25 mouse cellular contexts compared by ENCODE assay signal in genomic region chr13:51747069-51747468, GRCm38 (mm10). TPM values are rescaled to one million over a fixed set of nuclear protein-coding genes. Genes with fewer than 3 reads are reported as not detected.
DNase-seq lines count a peak whose midpoint lies in the region; ATAC-seq and TF ChIP-seq lines count a peak whose summit lies in the region.
"Had no signal": no experiment of that assay in that cellular context is flagged by ENCODE, and none has a peak within 500 bp of the region (broad histone marks: within the 10 kb centered on the region; RNA-seq: fewer than 3 reads in every experiment).

No protein-coding gene starts in this region.

- TF ChIP-seq RAD21 in CH12.LX (IDR thresholded peaks at IDR 0.05; ENCODE audit: low read depth, low read length), result no peak; the same call in 1 of the 2 replicates

- no peaks in the 10 kb centered on the region for H3K36me3 ChIP-seq in limb, embryonic 15.5 days
- no peaks in the 10 kb centered on the region for H3K36me3 ChIP-seq in limb, embryonic 10.5 days
- H3K36me3 ChIP-seq in CH12.LX (replicated peaks in 1 of 2; ENCODE audit: control insufficient read depth in 1 of 2, insufficient read depth in 1 of 2, low read length in 1 of 2), result peaks cover 0 to 39% of the 10 kb centered on the region in 2 experiments
- H3K36me3 ChIP-seq in embryonic facial prominence, embryonic 15.5 days, result no peaks in the 10 kb centered on the region
- no peaks in the 10 kb centered on the region for H3K36me3 ChIP-seq in small intestine, adult 2 months (ENCODE audit: control insufficient read depth, insufficient read depth, low read length)
- no peaks in the 10 kb centered on the region for H3K36me3 ChIP-seq in hindbrain, embryonic 11.5 days (ENCODE audit: control insufficient read depth, insufficient read depth, low read length)
- H3K36me3 ChIP-seq: hindbrain, embryonic 10.5 days; limb, embryonic 13.5 days; neural tube, embryonic 12.5 days had no signal

- no peak overlapping the region for H3K9ac ChIP-seq in limb, embryonic 15.5 days
- H3K9ac ChIP-seq in CH12.LX (ENCODE audit: insufficient read depth, low read depth), result peak overlapping the region; percentile 68
- no peak overlapping the region for H3K9ac ChIP-seq in embryonic facial prominence, embryonic 15.5 days
- H3K9ac ChIP-seq in hindbrain, embryonic 11.5 days (ENCODE audit: low read depth, low read length), result no peak overlapping the region
- H3K9ac ChIP-seq: limb, embryonic 13.5 days; lung, embryonic 14.5 days; neural tube, embryonic 12.5 days had no signal

- DNase-seq in limb, embryonic 10.5 days (ENCODE audit: low spot score), result no peak
- no peak for DNase-seq in CH12.LX (ENCODE audit: extremely low read depth)
- DNase-seq in retina, postnatal 1 day, result no peak
- DNase-seq in hindbrain, embryonic 11.5 days (ENCODE audit: low spot score), result no peak
- DNase-seq: adrenal gland, postnatal 14 days; B cell, adult 2 months; cerebellum, adult 9-10 months; heart, postnatal 10 days; kidney, adult 9 months; kidney, postnatal 14 days; layer of hippocampus, postnatal 36 days; lung, embryonic 14.5 days; midbrain, embryonic 14.5 days; right cerebral cortex, postnatal 25 days had no signal

- dilution Hi-C loops in CH12.LX (cut with MboI; ENCODE audit: extremely low pct_ligation_motif_present, extremely low pct_unique_long_range_greater_than_20kb, low sequenced_read_pairs), result no loop called here

- no peak overlapping the region for H3K4me3 ChIP-seq in limb, embryonic 15.5 days
- H3K4me3 ChIP-seq in limb, embryonic 10.5 days, result no peak overlapping the region
- H3K4me3 ChIP-seq in CH12.LX (replicated peaks in 1 of 3; ENCODE audit: low read depth in 2 of 3, low read length in 2 of 3, poor library complexity in 1 of 3), result peak overlapping the region; percentile 33 to 56 (median 53)
- H3K4me3 ChIP-seq in embryonic facial prominence, embryonic 15.5 days (replicated peaks), result no peak overlapping the region
- H3K4me3 ChIP-seq in small intestine, adult 2 months (ENCODE audit: low read depth, low read length), result peak overlapping the region; percentile 10; the same call in 1 of the 2 replicates
- no peak overlapping the region for H3K4me3 ChIP-seq in hindbrain, embryonic 11.5 days (ENCODE audit: low read depth, low read length)
- H3K4me3 ChIP-seq: hindbrain, embryonic 10.5 days; layer of hippocampus, adult 2 months; limb, embryonic 13.5 days; neural tube, embryonic 12.5 days had no signal

- peaks cover 35% of the 10 kb centered on the region for H3K4me1 ChIP-seq in limb, embryonic 15.5 days
- H3K4me1 ChIP-seq in limb, embryonic 10.5 days, result peaks cover 34% of the 10 kb centered on the region
- H3K4me1 ChIP-seq in CH12.LX (ENCODE audit: control insufficient read depth in 1 of 2, insufficient read depth in 2 of 2), result peaks cover 59 to 95% of the 10 kb centered on the region in 2 experiments
- peaks cover 56% of the 10 kb centered on the region for H3K4me1 ChIP-seq in embryonic facial prominence, embryonic 15.5 days
- peaks cover 13% of the 10 kb centered on the region for H3K4me1 ChIP-seq in small intestine, adult 2 months (ENCODE audit: control insufficient read depth, insufficient read depth, insufficient read length, low read length)
- no peaks in the 10 kb centered on the region for H3K4me1 ChIP-seq in hindbrain, embryonic 11.5 days (replicated peaks; ENCODE audit: control insufficient read depth, insufficient read depth, low read length)

- peaks cover 7% of the 10 kb centered on the region; the same call in 1 of the 2 replicates for H3K79me2 ChIP-seq in CH12.LX (replicated peaks; ENCODE audit: control insufficient read depth, extremely low read depth, insufficient read depth, poor library complexity, severe bottlenecking)

- peak overlapping the region; percentile 38; the same call in 1 of the 2 replicates for H3K27ac ChIP-seq in limb, embryonic 15.5 days
- no peak overlapping the region for H3K27ac ChIP-seq in limb, embryonic 10.5 days
- H3K27ac ChIP-seq in CH12.LX (ENCODE audit: insufficient read depth, low read depth), result peak overlapping the region; percentile 90
- peak overlapping the region; percentile 78; the same call in 1 of the 2 replicates for H3K27ac ChIP-seq in embryonic facial prominence, embryonic 15.5 days (replicated peaks)
- H3K27ac ChIP-seq in small intestine, adult 2 months (ENCODE audit: insufficient read depth, low read depth, low read length), result no peak overlapping the region
- H3K27ac ChIP-seq in hindbrain, embryonic 11.5 days (ENCODE audit: low read depth, low read length), result no peak overlapping the region
- H3K27ac ChIP-seq: hindbrain, embryonic 10.5 days; hindbrain, postnatal 0 days; layer of hippocampus, adult 2 months; limb, embryonic 13.5 days; neural tube, embryonic 12.5 days had no signal

- in situ Hi-C loops in CH12.LX (cut with MboI; ENCODE audit: low pct_ligation_motif_present, low pct_unique_long_range_greater_than_20kb, low sequenced_read_pairs), result no loop called here

- no peaks in the 10 kb centered on the region for H3K9me3 ChIP-seq in limb, embryonic 15.5 days
- H3K9me3 ChIP-seq in limb, embryonic 10.5 days (replicated peaks), result no peaks in the 10 kb centered on the region
- H3K9me3 ChIP-seq in CH12.LX (replicated peaks; ENCODE audit: low read length), result peaks cover 6% of the 10 kb centered on the region
- no peaks in the 10 kb centered on the region for H3K9me3 ChIP-seq in embryonic facial prominence, embryonic 15.5 days (replicated peaks)
- no peaks in the 10 kb centered on the region for H3K9me3 ChIP-seq in hindbrain, embryonic 11.5 days (ENCODE audit: control insufficient read depth, low read length)
- H3K9me3 ChIP-seq: hindbrain, embryonic 10.5 days; limb, embryonic 13.5 days; neural tube, embryonic 12.5 days had no signal

- no peak overlapping the region for H3K4me2 ChIP-seq in limb, embryonic 15.5 days
- peak overlapping the region; percentile 96 for H3K4me2 ChIP-seq in CH12.LX (ENCODE audit: insufficient read depth, low read depth, poor library complexity, severe bottlenecking)
- H3K4me2 ChIP-seq in embryonic facial prominence, embryonic 15.5 days (replicated peaks), result no peak overlapping the region
- no peak overlapping the region for H3K4me2 ChIP-seq in hindbrain, embryonic 11.5 days (replicated peaks; ENCODE audit: low read depth, low read length)
- H3K4me2 ChIP-seq: heart, embryonic 11.5 days; limb, embryonic 13.5 days; lung, embryonic 14.5 days; neural tube, embryonic 12.5 days had no signal

- no peak for ATAC-seq in limb, embryonic 15.5 days (ENCODE audit: insufficient number of reproducible peaks, low FRiP score, low TSS enrichment, low read depth)
- no peak for ATAC-seq in embryonic facial prominence, embryonic 15.5 days (ENCODE audit: insufficient number of reproducible peaks, low FRiP score, low TSS enrichment, low read depth)
- no peak for ATAC-seq in hindbrain, embryonic 11.5 days (ENCODE audit: low FRiP score)
- ATAC-seq: forebrain, embryonic 14.5 days; hindbrain, postnatal 0 days; intestine, embryonic 16.5 days had no signal

- TF ChIP-seq EP300 in CH12.LX (IDR thresholded peaks at IDR 0.05; ENCODE audit: low read length), result peak; percentile 20; the same call in 1 of the 2 replicates

- no peak for TF ChIP-seq POLR2A in CH12.LX (IDR thresholded peaks at IDR 0.05; ENCODE audit: low read depth, low read length)
- no peak for TF ChIP-seq POLR2A in small intestine, adult 2 months (IDR thresholded peaks at IDR 0.05; ENCODE audit: low read depth, low read length)

- H3K27me3 ChIP-seq in limb, embryonic 15.5 days, result no peaks in the 10 kb centered on the region
- H3K27me3 ChIP-seq in limb, embryonic 10.5 days (ENCODE audit: low read depth, poor library complexity, severe bottlenecking), result no peaks in the 10 kb centered on the region
- H3K27me3 ChIP-seq in CH12.LX (replicated peaks), result no peaks in the 10 kb centered on the region
- no peaks in the 10 kb centered on the region for H3K27me3 ChIP-seq in embryonic facial prominence, embryonic 15.5 days
- no peaks in the 10 kb centered on the region for H3K27me3 ChIP-seq in small intestine, adult 2 months (ENCODE audit: control insufficient read depth, insufficient read depth, low read length)
- H3K27me3 ChIP-seq in hindbrain, embryonic 11.5 days (ENCODE audit: control insufficient read depth, insufficient read depth, low read length), result no peaks in the 10 kb centered on the region
- H3K27me3 ChIP-seq: limb, embryonic 13.5 days; neural tube, embryonic 12.5 days had no signal

- 80% methylated on average over 7 of the region's 7 CpGs for WGBS in limb, embryonic 15.5 days
- WGBS in limb, embryonic 10.5 days, result 84% methylated on average over 7 of the region's 7 CpGs
- 71% methylated on average over 7 of the region's 7 CpGs for WGBS in embryonic facial prominence, embryonic 15.5 days
- WGBS in small intestine, adult 2 months, result 91% methylated on average over 7 of the region's 7 CpGs
- WGBS in hindbrain, embryonic 11.5 days, result 87% methylated on average over 7 of the region's 7 CpGs

- TF ChIP-seq CTCF in CH12.LX (conservative IDR thresholded peaks at IDR 0.05 in 1 of 2, IDR thresholded peaks at IDR 0.05 in 1 of 2; ENCODE audit: low read depth in 2 of 2, low read length in 2 of 2), result no peak
- TF ChIP-seq CTCF in small intestine, adult 2 months (IDR thresholded peaks at IDR 0.05; ENCODE audit: extremely low read depth, insufficient read length, insufficient replicate concordance, low read depth, low read length), result no peak

TF ChIP-seq in CH12.LX, 34 proteins besides CTCF, POLR2A, EP300 and RAD21 (continues in another document):
- TF ChIP-seq ZKSCAN1 (IDR thresholded peaks at IDR 0.05; ENCODE audit: borderline replicate concordance, low read depth, low read length) (no peak), MXI1 (IDR thresholded peaks at IDR 0.05; ENCODE audit: low read depth, low read length) (no peak), IRF4 (IDR thresholded peaks at IDR 0.05; ENCODE audit: low read depth, low read length) (no peak), ZC3H11A (IDR thresholded peaks at IDR 0.05; ENCODE audit: low read depth, low read length) (no peak), NRF1 (IDR thresholded peaks at IDR 0.05; ENCODE audit: low read depth, low read length) (no peak), MEF2A (IDR thresholded peaks at IDR 0.05; ENCODE audit: borderline replicate concordance, low read depth, low read length) (no peak), UBTF (IDR thresholded peaks at IDR 0.05; ENCODE audit: low read depth, low read length) (no peak), ETS1 (conservative IDR thresholded peaks at IDR 0.05; ENCODE audit: low read depth, low read length) (0 out of 2 replicates have a peak, but pooled peaks have one; percentile 7), PAX5 (IDR thresholded peaks at IDR 0.05; ENCODE audit: low read length) (no peak)

RNA-seq across cellular contexts. Expression of gene Sema4d, which starts 46.5 kb away (rescaled TPM):
- polyA plus RNA-seq in limb, embryonic 15.5 days (2015; fragmentation: Nextera tagmentation; extraction: Ambion mirVana), result 7.1 and 8.0 TPM in 2 replicates
- polyA plus RNA-seq in limb, embryonic 10.5 days (2016; fragmentation: Nextera tagmentation; extraction: Ambion mirVana), result 5.9 and 6.0 TPM in 2 replicates
- total RNA-seq in CH12.LX (2012; rRNA removed) (16.7 and 17.8 TPM in 2 replicates), CH12.LX (2014; rRNA removed) (9.8 and 12.8 TPM in 2 replicates)
- 57.6 and 67.1 TPM in 2 replicates for polyA plus RNA-seq in CH12.LX (2012; ENCODE audit: insufficient read length, low read depth)
- 9.4 and 11.1 TPM in 2 replicates for polyA plus RNA-seq in embryonic facial prominence, embryonic 15.5 days (2015; fragmentation: Nextera tagmentation; extraction: Ambion mirVana)
- polyA plus RNA-seq in small intestine, adult 2 months (2012; rRNA removed), result 10.8 and 15.1 TPM in 2 replicates
- polyA plus RNA-seq in hindbrain, embryonic 11.5 days (2014; fragmentation: Nextera tagmentation; extraction: Ambion mirVana), result 3.9 and 5.2 TPM in 2 replicates

Comparison
In these comparisons a context has a peak if more than half of its experiments do, and no peak if none do; other contexts are left out.
1. H3K27ac ChIP-seq: peak in limb, embryonic 15.5 days (single experiment), CH12.LX (single experiment) and embryonic facial prominence, embryonic 15.5 days (single experiment); none in limb, embryonic 10.5 days (single experiment), small intestine, adult 2 months (single experiment) and hindbrain, embryonic 11.5 days (single experiment).
2. H3K4me3 ChIP-seq: peak in CH12.LX (3 of 3) and small intestine, adult 2 months (single experiment); none in limb, embryonic 15.5 days (single experiment), limb, embryonic 10.5 days (single experiment), embryonic facial prominence, embryonic 15.5 days (single experiment) and hindbrain, embryonic 11.5 days (single experiment).